ENCODE assay signal across 27 mouse cellular contexts in the genomic region with DNA sequence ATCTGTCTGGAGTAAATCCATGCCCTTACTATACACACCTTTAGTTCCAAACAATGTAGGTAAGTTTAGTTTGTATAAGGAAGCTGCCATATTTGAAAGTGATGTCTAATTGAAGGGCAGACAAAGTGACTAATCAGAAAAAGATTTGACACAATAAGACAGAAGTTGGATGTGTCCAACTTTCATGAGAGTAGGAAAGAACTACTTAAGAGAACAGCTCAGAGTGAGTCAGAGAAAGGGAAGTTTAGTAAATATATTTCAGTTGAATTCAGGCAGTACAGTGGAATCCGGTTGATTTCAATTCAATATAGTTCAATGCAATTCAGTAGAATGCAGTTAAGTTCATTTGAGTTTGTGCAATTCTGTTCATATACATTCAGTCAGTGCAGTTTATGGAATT.
"Had no signal": no experiment of that assay in that cellular context is flagged by ENCODE, and none has a peak within 500 bp of the region (broad histone marks: within the 10 kb centered on the region; RNA-seq: fewer than 3 reads in every experiment).

No protein-coding gene starts in this region.

- H3K9ac ChIP-seq: embryonic facial prominence, embryonic 12.5 days; embryonic facial prominence, embryonic 13.5 days; embryonic facial prominence, embryonic 15.5 days; forebrain, embryonic 12.5 days; forebrain, embryonic 13.5 days; forebrain, embryonic 15.5 days; forebrain, postnatal 0 days had no signal

- H3K4me1 ChIP-seq: embryonic facial prominence, embryonic 10.5 days; embryonic facial prominence, embryonic 12.5 days; embryonic facial prominence, embryonic 13.5 days; embryonic facial prominence, embryonic 15.5 days; forebrain, embryonic 10.5 days; forebrain, embryonic 12.5 days; forebrain, embryonic 13.5 days; forebrain, embryonic 15.5 days; heart, embryonic 10.5 days had no signal

- H3K27ac ChIP-seq: embryonic facial prominence, embryonic 10.5 days; embryonic facial prominence, embryonic 12.5 days; embryonic facial prominence, embryonic 13.5 days; embryonic facial prominence, embryonic 15.5 days; forebrain, embryonic 10.5 days; forebrain, embryonic 12.5 days; forebrain, embryonic 13.5 days; forebrain, embryonic 15.5 days; gastrocnemius, adult 2 months; heart, adult 2 months; heart, embryonic 10.5 days had no signal

- DNase-seq: cerebellum, postnatal 10 days; cerebellum, postnatal 14 days; cerebellum, postnatal 25 days; cerebellum, postnatal 36 days; embryo, embryonic 11 days; forebrain, postnatal 0 days; gastrocnemius, adult 2 months; gastrocnemius, postnatal 10 days; gastrocnemius, postnatal 14 days; gastrocnemius, postnatal 25 days; gastrocnemius, postnatal 36 days; heart, adult 11 months; heart, adult 18-20 months; heart, adult 2 months had no signal

- H3K9me3 ChIP-seq: embryonic facial prominence, embryonic 10.5 days; embryonic facial prominence, embryonic 12.5 days; embryonic facial prominence, embryonic 13.5 days; embryonic facial prominence, embryonic 15.5 days; forebrain, embryonic 12.5 days; forebrain, embryonic 13.5 days; forebrain, embryonic 15.5 days; heart, embryonic 10.5 days had no signal

- H3K36me3 ChIP-seq: embryonic facial prominence, embryonic 10.5 days; embryonic facial prominence, embryonic 12.5 days; embryonic facial prominence, embryonic 13.5 days; embryonic facial prominence, embryonic 15.5 days; forebrain, embryonic 10.5 days; forebrain, embryonic 12.5 days; forebrain, embryonic 15.5 days; heart, embryonic 10.5 days had no signal

- H3K4me2 ChIP-seq: embryonic facial prominence, embryonic 12.5 days; embryonic facial prominence, embryonic 13.5 days; embryonic facial prominence, embryonic 15.5 days; forebrain, embryonic 12.5 days; forebrain, embryonic 13.5 days; forebrain, embryonic 15.5 days; heart, embryonic 11.5 days had no signal

- H3K27me3 ChIP-seq: embryonic facial prominence, embryonic 12.5 days; embryonic facial prominence, embryonic 13.5 days; embryonic facial prominence, embryonic 15.5 days; forebrain, embryonic 12.5 days; forebrain, embryonic 13.5 days; forebrain, embryonic 15.5 days had no signal

- H3K4me3 ChIP-seq: embryonic facial prominence, embryonic 10.5 days; embryonic facial prominence, embryonic 12.5 days; embryonic facial prominence, embryonic 13.5 days; embryonic facial prominence, embryonic 15.5 days; erythroblast, embryonic 14.5 days; forebrain, embryonic 10.5 days; forebrain, embryonic 12.5 days; forebrain, embryonic 13.5 days; forebrain, embryonic 15.5 days; gastrocnemius, adult 2 months; heart, adult 2 months; heart, embryonic 10.5 days had no signal

- ATAC-seq: forebrain, embryonic 13.5 days; forebrain, embryonic 14.5 days; forebrain, embryonic 15.5 days; forebrain, embryonic 16.5 days; forebrain, postnatal 0 days had no signal
